Mouse (Mus musculus) hindbrain, embryonic 14.5 days (tissue): Measurements from ENCODE around the gene Lrrc4. TPM values are rescaled to one million over a fixed set of nuclear protein-coding genes. Genes with fewer than 3 reads are reported as not detected.

Source experiments
- ATAC-seq: fragments of 200-750 bp; cut with Nextera tagmentation; 2 replicates; pipeline ENCODE4 v1.8.0; 2017; ENCODE audit warnings: moderate number of reproducible peaks, mild to moderate bottlenecking, moderate TSS enrichment, moderate library complexity; ENCODE audit not compliant: low FRiP score
- DNase-seq: peaks from one replicate; pipeline ENCODE4 v3.0.0-alpha.2; 2015; ENCODE audit warnings: low spot score
- H3K27ac ChIP-seq: fragments of 300-500 bp; sonication (generic); 2 replicates; pipeline ENCODE4 v1.5.1; 2014; ENCODE audit warnings: mild to moderate bottlenecking, moderate library complexity
- H3K27me3 ChIP-seq: fragments of 300-500 bp; sonication (generic); 2 replicates; pipeline ENCODE4 v1.6.1; 2014; ENCODE audit warnings: mild to moderate bottlenecking, low read length, mixed read lengths; ENCODE audit not compliant: control insufficient read depth, insufficient read depth
- H3K36me3 ChIP-seq: fragments of 300-500 bp; sonication (generic); replicated peaks from 2 replicates; pipeline ENCODE4 v1.6.1; 2014; ENCODE audit not compliant: control insufficient read depth, insufficient read depth
- H3K4me1 ChIP-seq: fragments of 300-500 bp; sonication (generic); replicated peaks from 2 replicates; pipeline ENCODE4 v1.6.1; 2014; ENCODE audit warnings: antibody characterized with exemption, low read length, mixed read lengths; ENCODE audit not compliant: control insufficient read depth, insufficient read depth
- H3K4me2 ChIP-seq: fragments of 300-500 bp; sonication (generic); replicated peaks from 2 replicates; pipeline ENCODE4 v1.6.1; 2014; ENCODE audit warnings: mild to moderate bottlenecking, moderate library complexity
- H3K4me3 ChIP-seq: fragments of 300-500 bp; sonication (generic); replicated peaks from 2 replicates; pipeline ENCODE4 v1.5.1; 2014; ENCODE audit warnings: mild to moderate bottlenecking, low read length
- H3K9ac ChIP-seq: fragments of 300-500 bp; sonication (generic); 2 replicates; pipeline ENCODE4 v1.6.1; 2014
- H3K9me3 ChIP-seq: fragments of 300-500 bp; sonication (generic); 2 replicates; pipeline ENCODE4 v1.6.1; 2016; ENCODE audit warnings: low read length; ENCODE audit not compliant: control insufficient read depth
- WGBS: fragments of 180-500 bp; shearing (Covaris S2); extraction: QIAGEN DNeasy Blood & Tissue Kit; methylation state at CpG from one replicate; pipeline ENCODE4 v1.1.7; 2014; 5-methylcytosine and 5-hydroxymethylcytosine counted together
- polyA plus RNA-seq: library from polyadenylated mRNA; unstranded; fragments of >200 nt; fragmentation: Nextera tagmentation; extraction: Ambion mirVana; gene quantifications from 2 replicates; pipeline ENCODE4 v1.2.1, GENCODE M21; 2014

Gene Lrrc4
- polyA plus RNA-seq, 1 experiment from 2014 or later = 9.6 TPM

- 89% methylated on average over 6 of the region's 6 CpGs for WGBS
- DNase-seq (no peak), ATAC-seq (no peak)
- no peaks in the 10 kb centered on the region for H3K27me3 ChIP-seq
- H3K9ac ChIP-seq = no peak overlapping the region
- H3K4me3 ChIP-seq = no peak overlapping the region
- no peaks in the 10 kb centered on the region for H3K9me3 ChIP-seq
- H3K4me1 ChIP-seq = peaks cover 12% of the 10 kb centered on the region
- H3K36me3 ChIP-seq = no peaks in the 10 kb centered on the region
- H3K27ac ChIP-seq = 0 out of 2 replicates have a peak overlapping the region, but pooled peaks have one; percentile 35
- no peak overlapping the region for H3K4me2 ChIP-seq
These were observed 77.2 kb downstream of the Lrrc4 start for GRCm38 (mm10) chr6:28754127-28754898.

GRCm38 (mm10) chr6:28753681-28754080 is 77.9 kb downstream of the Lrrc4 start:
- ATAC-seq (no peak), DNase-seq (no peak)
- no peak overlapping the region for H3K4me2 ChIP-seq
- no peak overlapping the region for H3K9ac ChIP-seq
- H3K36me3 ChIP-seq = no peaks in the 10 kb centered on the region
- no peaks in the 10 kb centered on the region for H3K9me3 ChIP-seq
- WGBS = 53% methylated on average over 5 of the region's 5 CpGs
- no peaks in the 10 kb centered on the region for H3K27me3 ChIP-seq
- peak overlapping the region; percentile 35; the same call in 1 of the 2 replicates for H3K27ac ChIP-seq
- H3K4me3 ChIP-seq = no peak overlapping the region
- peaks cover 15% of the 10 kb centered on the region for H3K4me1 ChIP-seq

DNA sequence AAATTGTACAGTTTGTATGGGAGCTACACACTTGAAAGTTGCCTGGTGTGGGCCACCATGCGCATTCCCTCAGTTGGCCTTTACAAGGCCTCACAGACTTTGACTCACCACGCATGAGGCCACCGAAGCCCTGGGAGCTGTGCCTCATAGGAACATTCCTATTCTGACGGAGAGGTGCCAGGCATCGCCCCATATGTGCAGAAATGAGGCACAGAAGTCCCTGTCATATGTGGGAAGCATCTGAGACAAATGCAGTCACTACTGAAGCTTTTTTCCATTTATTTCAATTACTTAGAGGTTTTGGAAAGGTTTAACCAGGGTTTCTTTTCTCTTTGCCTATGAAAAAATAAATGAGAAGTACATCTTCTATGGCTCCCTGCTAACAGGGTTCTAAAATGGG is 78.3 kb downstream of the Lrrc4 start:
- ATAC-seq (no peak), DNase-seq (no peak)
- Histone ChIP-seq H3K9ac (no peak overlapping the region), H3K27me3 (no peaks in the 10 kb centered on the region), H3K4me2 (no peak overlapping the region), H3K9me3 (no peaks in the 10 kb centered on the region), H3K27ac (peak overlapping the region; percentile 17; the same call in 1 of the 2 replicates), H3K4me3 (no peak overlapping the region), H3K36me3 (no peaks in the 10 kb centered on the region), H3K4me1 (peaks cover 18% of the 10 kb centered on the region)
- 88% methylated on average over 5 of the region's 5 CpGs for WGBS

- DNase-seq (no peak), ATAC-seq (no peak)
- Histone ChIP-seq H3K27ac (no peak overlapping the region), H3K27me3 (no peaks in the 10 kb centered on the region), H3K9me3 (no peaks in the 10 kb centered on the region), H3K4me1 (peaks cover 11% of the 10 kb centered on the region), H3K4me2 (no peak overlapping the region), H3K4me3 (no peak overlapping the region), H3K9ac (no peak overlapping the region), H3K36me3 (no peaks in the 10 kb centered on the region)
- WGBS = 65% methylated on average over 3 of the region's 3 CpGs
These were observed 80.4 kb downstream of the Lrrc4 start for GRCm38 (mm10) chr6:28751186-28751585.

GRCm38 (mm10) chr6:28749224-28749623 is 82.3 kb downstream of the Lrrc4 start:
- peaks cover 10% of the 10 kb centered on the region for H3K4me1 ChIP-seq
- H3K4me2 ChIP-seq = no peak overlapping the region
- ATAC-seq (no peak), DNase-seq (no peak)
- H3K36me3 ChIP-seq = 0 out of 2 replicates have a peak, but pooled peaks cover 3% of the 10 kb centered on the region
- no peak overlapping the region for H3K4me3 ChIP-seq
- no peak overlapping the region for H3K27ac ChIP-seq
- 72% methylated on average over 3 of the region's 3 CpGs for WGBS
- H3K9me3 ChIP-seq = no peaks in the 10 kb centered on the region
- H3K27me3 ChIP-seq = no peaks in the 10 kb centered on the region
- no peak overlapping the region for H3K9ac ChIP-seq

GRCm38 (mm10) chr6:28747931-28748670 is 83.4 kb downstream of the Lrrc4 start:
- Histone ChIP-seq H3K4me2 (no peak overlapping the region), H3K36me3 (0 out of 2 replicates have a peak, but pooled peaks cover 3% of the 10 kb centered on the region), H3K4me3 (no peak overlapping the region), H3K27me3 (no peaks in the 10 kb centered on the region), H3K27ac (no peak overlapping the region), H3K9me3 (no peaks in the 10 kb centered on the region), H3K9ac (no peak overlapping the region), H3K4me1 (peaks cover 21% of the 10 kb centered on the region)
- WGBS = 57% methylated on average over 14 of the region's 14 CpGs
- ATAC-seq (peak; percentile 27; the same call in 1 of the 2 replicates), DNase-seq (no peak)

DNA sequence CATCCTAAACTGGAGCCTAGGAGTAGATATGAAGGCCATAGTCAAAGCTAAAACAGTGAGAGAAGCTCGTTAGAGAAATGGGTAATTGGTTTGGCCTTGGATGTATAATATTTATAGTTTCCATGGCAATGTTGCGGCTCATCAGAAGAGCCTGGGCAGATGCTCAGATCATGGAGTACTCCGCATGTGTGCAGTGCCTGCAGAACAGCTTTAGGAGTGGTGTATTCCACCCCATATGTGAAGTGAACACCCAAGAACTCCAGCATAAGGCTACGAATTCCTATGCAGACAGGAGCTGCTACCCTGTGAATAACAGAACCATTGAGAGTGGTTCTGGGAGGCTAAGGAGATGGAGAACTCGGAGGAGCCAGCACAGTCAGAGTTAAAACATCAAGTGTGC is 84.5 kb downstream of the Lrrc4 start:
- no peak overlapping the region for H3K27ac ChIP-seq
- H3K36me3 ChIP-seq = 0 out of 2 replicates have a peak, but pooled peaks cover 3% of the 10 kb centered on the region
- H3K9me3 ChIP-seq = no peaks in the 10 kb centered on the region
- no peaks in the 10 kb centered on the region for H3K27me3 ChIP-seq
- DNase-seq (no peak), ATAC-seq (no peak)
- no peak overlapping the region for H3K9ac ChIP-seq
- H3K4me2 ChIP-seq = no peak overlapping the region
- WGBS = 87% methylated on average over 5 of the region's 5 CpGs
- peaks cover 23% of the 10 kb centered on the region for H3K4me1 ChIP-seq
- no peak overlapping the region for H3K4me3 ChIP-seq

DNA sequence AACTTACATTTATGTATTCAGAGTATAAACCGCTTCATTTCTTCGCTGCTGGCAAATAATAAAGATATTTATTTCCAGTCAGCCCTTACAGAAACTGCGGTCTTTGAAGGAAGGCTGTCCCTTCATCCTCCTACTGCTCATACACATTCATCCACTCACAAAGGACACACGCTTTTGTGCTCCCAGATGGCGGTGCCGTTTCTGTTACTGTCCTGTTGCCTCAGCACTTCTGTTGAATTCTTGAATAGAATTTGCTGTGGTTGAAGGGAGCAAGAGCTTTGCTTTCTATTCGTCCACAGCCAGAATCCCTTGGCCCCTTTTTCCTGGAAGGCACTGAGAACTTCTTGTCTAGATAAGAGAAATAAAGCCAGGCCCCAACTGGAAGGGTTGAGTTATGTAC is 85.7 kb downstream of the Lrrc4 start:
- Histone ChIP-seq H3K4me3 (no peak overlapping the region), H3K27ac (no peak overlapping the region), H3K9ac (no peak overlapping the region), H3K36me3 (0 out of 2 replicates have a peak, but pooled peaks cover 3% of the 10 kb centered on the region), H3K4me2 (no peak overlapping the region), H3K4me1 (peaks cover 23% of the 10 kb centered on the region), H3K27me3 (no peaks in the 10 kb centered on the region), H3K9me3 (no peaks in the 10 kb centered on the region)
- no peak for DNase-seq
- WGBS = 73% methylated on average over 7 of the region's 7 CpGs
- no peak for ATAC-seq

- Histone ChIP-seq H3K4me1 (peaks cover 20% of the 10 kb centered on the region), H3K9ac (no peak overlapping the region), H3K9me3 (no peaks in the 10 kb centered on the region), H3K27ac (peak overlapping the region; percentile 6; the same call in 1 of the 2 replicates), H3K36me3 (0 out of 2 replicates have a peak, but pooled peaks cover 3% of the 10 kb centered on the region), H3K4me3 (no peak overlapping the region), H3K27me3 (no peaks in the 10 kb centered on the region), H3K4me2 (no peak overlapping the region)
- ATAC-seq = no peak; the same call in 1 of the 2 replicates
- 15% methylated on average over 1 of the region's 1 CpGs for whole genome bisulfite sequencing
- DNase-seq = no peak
These were observed 88.0 kb downstream of the Lrrc4 start for GRCm38 (mm10) chr6:28743586-28743985.
